Mouse (Mus musculus) brain, embryonic 14.5 days (tissue): Measurements from ENCODE around the gene Sirt6.

Source experiments
- CTCF ChIP-seq: fragments of 200-500 bp; IDR thresholded peaks from 2 replicates; pipeline ENCODE4 v1.5.1; 2012; ENCODE audit warnings: inconsistent platforms, mild to moderate bottlenecking, moderate library complexity, borderline replicate concordance; ENCODE audit not compliant: insufficient read depth, insufficient read length; ENCODE audit errors: extremely low read depth
- POLR2A ChIP-seq: fragments of 200-500 bp; IDR thresholded peaks from 2 replicates; pipeline ENCODE4 v1.6.1; 2012; ENCODE audit warnings: mild to moderate bottlenecking, inconsistent platforms, borderline replicate concordance; ENCODE audit not compliant: poor library complexity, insufficient read depth, insufficient read length, severe bottlenecking; ENCODE audit errors: extremely low read depth

DNA sequence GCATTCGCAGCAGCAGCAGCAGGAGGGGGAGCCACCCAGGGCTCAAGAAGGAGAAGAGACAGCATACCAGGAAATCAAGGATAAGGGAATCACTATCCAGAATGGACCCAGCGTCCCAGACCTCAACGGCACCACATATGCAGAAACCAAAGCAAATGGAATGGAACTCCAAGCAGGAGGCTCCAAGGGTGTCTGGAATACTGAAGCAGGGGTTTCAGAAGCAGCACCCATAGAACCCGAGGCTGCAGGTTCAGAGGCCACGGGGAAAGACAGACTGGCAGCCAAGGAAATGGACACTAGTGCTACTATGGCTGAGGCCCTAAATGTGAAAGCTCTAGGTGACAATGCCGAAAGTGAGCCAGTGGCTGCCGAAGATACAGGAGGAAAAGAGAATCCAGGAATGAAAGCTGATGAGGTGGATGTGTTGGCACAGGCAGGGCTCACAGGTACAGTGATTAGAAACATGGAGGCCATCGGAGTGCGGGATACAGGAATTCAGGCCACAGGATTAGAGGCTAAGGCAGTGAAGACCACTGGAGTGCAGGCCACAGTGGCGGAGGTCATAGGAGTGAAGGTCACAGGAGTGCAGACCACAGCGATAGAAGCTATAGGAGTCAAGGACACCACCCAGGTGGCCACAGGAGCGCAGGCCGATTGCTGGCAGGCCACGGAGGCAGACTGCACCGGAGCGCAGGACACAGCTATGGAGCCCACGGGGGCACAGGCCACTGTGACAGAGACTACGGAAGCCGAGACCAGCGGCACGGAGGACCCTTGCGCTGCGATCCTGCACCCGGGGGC lies 15.3 kb upstream of the Sirt6 start:
- TF ChIP-seq CTCF (no peak), POLR2A (no peak)
